In the genomic region with DNA sequence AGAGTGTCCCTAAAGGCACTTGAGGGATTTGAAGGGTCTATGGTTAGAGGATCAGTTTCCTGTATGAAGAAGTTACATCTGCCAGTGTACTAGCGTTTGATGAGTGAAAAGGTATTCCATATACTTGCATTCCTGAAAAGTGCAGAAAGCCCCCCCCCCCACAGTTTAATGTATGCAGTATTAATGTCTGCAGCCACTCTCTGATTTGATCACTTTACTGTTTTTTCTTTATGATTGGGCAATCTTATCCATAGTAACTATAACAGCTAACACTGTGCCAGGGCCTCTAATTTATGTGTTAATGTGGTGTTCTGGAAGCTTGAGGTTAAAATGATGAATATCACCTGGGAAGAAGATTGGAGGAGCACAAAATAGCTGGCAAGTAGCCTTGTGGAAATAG, we compare ENCODE assay signal across 12 mouse cellular contexts.
"Had no signal": no experiment of that assay in that cellular context is flagged by ENCODE, and none has a peak within 500 bp of the region (broad histone marks: within the 10 kb centered on the region; RNA-seq: fewer than 3 reads in every experiment).

No protein-coding gene starts in this region.

- H3K4me1 ChIP-seq: liver, embryonic 12.5 days had no signal

- H3K4me2 ChIP-seq: kidney, embryonic 15.5 days; limb, embryonic 15.5 days; liver, embryonic 12.5 days; lung, embryonic 14.5 days; midbrain, embryonic 12.5 days had no signal

- DNase-seq: kidney, adult 2 months; kidney, postnatal 14 days; lung, postnatal 10 days; lung, postnatal 4 days; spleen, adult 18-20 months; thymus, adult 18-20 months; thymus, postnatal 14 days had no signal

- H3K27ac ChIP-seq: kidney, embryonic 15.5 days; limb, embryonic 15.5 days; liver, embryonic 12.5 days had no signal

- H3K27me3 ChIP-seq: kidney, embryonic 15.5 days; limb, embryonic 15.5 days; liver, embryonic 12.5 days; midbrain, embryonic 12.5 days had no signal

- H3K36me3 ChIP-seq: kidney, embryonic 15.5 days; limb, embryonic 15.5 days; liver, embryonic 12.5 days; midbrain, embryonic 12.5 days had no signal

- H3K9me3 ChIP-seq: kidney, embryonic 15.5 days; limb, embryonic 15.5 days; liver, embryonic 12.5 days; midbrain, embryonic 12.5 days had no signal

- H3K9ac ChIP-seq: kidney, embryonic 15.5 days; limb, embryonic 15.5 days; liver, embryonic 12.5 days; lung, embryonic 14.5 days; midbrain, embryonic 12.5 days had no signal

- H3K4me3 ChIP-seq: kidney, embryonic 15.5 days; limb, embryonic 15.5 days; liver, embryonic 12.5 days; midbrain, embryonic 12.5 days had no signal

- ATAC-seq: liver, embryonic 12.5 days had no signal
